Mouse (Mus musculus) cerebellum, postnatal 10 days (tissue): ENCODE data around the gene Ilf2.

Experiments used
- DNase-seq, 2 experiments: peaks; one replicate each; pipeline ENCODE4 v3.0.0; 2021; ENCODE audit warnings: mixed read lengths in 2 of 2

Ilf2 gene

DNA sequence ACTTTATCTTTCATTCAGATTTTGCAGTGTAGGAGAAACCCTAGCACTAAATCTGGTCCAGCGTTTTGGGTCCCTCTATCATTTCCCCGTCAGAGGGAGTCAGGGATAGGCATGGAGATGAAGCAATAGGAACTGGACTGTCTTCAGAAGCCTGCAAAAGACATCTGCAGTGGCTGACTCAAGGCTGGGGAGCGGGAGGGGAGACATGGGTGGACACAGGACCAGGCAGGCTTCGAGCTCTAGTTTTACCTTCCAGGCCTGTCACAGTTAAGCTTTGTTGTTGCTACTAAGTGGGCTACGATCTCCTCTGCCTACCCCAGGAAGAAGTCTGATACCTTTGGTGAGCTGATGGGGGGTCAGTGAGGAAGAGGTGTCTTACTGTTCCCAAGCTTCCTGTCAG lies 36.4 kb downstream of the Ilf2 start:
- no peak for DNase-seq

DNA sequence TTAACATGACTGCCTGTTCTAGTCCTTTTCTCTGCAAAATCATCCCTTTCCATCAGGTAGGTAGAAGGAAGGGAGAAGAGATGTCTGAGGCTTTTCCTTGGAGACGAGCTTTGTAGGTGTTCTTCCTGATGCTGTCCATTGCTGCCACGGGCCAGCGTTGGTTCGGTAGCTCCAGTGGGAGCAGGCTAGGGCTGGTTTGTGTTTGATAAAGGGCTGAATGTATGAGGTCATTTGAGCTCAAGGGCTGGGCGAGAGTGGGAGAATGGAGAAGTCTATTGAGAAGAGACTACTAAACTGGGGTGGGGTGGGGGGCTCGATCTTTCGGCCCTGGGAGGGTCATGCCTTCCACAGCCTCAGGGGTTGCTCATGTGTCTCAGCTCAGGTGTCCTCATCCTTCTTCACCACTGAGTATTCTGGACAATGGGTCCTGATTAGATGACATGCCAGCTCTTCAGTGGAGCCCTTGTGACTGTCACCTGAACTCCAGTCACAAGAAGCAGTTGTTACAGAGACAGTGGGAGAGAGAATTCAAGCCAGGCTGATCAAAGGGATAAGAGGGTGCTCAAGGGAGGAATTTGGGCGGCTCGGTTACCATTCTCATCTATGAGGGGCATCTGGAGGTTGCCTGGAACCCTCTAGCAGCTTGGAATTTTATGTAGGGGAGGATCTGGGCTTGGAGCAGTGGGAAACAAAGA lies 37.2 kb downstream of the Ilf2 start:
- no peak for DNase-seq

DNA sequence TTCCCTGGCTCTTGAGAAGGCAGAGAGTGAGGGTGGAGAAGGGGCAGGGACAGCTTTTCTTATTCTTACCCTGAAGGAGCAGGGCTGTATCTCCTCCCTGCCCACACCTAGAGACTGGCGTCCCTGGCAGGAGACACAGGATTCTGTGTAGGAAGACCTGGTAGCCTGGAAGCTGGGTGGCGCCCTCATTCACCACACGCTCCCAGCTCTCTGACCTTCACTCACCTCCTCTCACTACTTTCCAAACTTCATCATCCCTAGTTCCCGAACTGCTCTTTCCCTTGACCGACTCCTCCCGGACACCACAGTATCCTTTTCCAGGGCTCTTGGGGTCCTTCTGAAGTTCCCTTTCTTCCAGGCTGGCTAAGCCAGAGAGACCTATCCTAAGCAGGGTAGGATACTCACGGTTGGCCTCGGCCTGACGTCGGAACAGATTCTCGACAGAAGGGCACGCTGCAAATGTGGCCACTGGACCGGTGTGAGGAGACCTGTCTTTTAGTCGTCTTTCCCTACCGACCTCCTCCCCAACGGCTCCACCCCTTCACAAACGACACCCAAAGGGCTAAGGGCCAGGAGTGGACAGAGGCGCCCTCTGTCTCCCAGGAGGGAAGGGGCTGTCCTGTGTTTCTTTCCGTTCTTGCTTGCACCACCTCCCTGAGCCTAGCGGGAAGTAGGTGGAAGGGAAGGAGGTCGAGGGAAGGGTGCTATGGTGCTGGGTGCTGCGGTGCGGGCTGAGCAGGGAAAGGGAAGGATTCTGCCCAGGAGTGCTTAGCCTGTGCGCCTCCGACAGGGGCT lies 38.1 kb downstream of the Ilf2 start, which contains the start of the genes S100a1 and S100a13:
Gene S100a1, minus strand, starts transcription at position 597 of the 795 bp plus-strand sequence.
Gene S100a13, plus strand, starts transcription at position 640 of the 795 bp plus-strand sequence.
- DNase-seq: peak; percentile 49 to 58

DNA sequence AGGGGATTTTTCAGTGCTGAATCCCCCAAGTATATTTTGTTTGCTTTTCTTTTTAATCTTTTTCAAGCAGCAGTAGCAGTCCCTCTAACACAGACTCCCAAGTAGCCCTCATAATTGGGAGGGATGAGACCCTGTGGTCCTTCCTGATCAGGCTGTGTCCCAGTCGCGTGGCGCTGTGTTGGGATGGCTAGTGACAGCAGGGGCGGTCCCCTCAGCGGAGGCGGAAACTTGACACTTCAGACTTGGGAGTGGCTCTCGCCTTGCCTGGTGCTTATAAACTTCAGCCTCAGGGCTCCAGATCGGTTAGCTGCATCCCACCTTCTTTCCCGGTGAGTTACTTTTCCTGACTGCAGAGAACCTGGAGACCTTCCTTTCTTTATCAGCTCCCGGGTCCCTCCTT lies 38.8 kb downstream of the Ilf2 start:
- peak; percentile 31 to 42 for DNase-seq

DNA sequence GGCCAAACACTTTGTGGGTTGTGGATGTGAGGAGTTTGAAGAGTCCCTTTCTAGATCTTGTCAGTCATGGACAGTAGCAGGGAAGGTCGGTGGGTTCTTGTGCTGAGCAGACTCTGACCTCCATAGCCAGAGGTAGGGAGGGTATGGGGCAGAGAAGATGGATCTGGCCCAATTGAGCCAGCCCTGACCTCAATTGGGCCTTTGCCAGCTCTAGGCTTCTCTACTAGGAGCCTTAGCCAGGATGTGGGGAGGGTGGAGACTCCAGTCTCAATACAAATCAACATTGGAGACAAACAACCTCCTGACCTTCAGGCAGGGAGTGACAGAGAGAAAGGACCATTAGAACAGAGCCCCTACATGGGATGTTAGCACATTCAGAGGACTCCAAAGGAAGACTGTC lies 39.3 kb downstream of the Ilf2 start:
- peak in 1 of 2 experiments; percentile 30 for DNase-seq

DNA sequence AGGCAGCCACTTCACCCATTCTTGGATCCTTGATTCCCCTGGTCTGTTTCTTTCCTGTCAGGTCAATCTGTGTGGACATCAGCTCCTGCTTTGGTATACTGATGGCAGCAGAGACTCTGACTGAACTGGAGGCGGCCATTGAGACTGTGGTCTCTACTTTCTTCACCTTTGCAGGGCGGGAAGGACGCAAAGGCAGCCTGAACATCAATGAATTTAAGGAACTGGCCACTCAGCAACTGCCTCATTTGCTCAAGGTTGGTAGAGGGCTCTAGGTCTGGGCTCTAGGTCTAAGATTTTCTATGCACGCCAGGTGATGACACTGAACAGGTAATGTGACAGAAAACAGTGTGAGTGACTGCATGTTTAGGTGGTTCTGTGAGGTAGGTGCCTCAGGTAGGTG lies 39.9 kb downstream of the Ilf2 start:
- no peak for DNase-seq

DNA sequence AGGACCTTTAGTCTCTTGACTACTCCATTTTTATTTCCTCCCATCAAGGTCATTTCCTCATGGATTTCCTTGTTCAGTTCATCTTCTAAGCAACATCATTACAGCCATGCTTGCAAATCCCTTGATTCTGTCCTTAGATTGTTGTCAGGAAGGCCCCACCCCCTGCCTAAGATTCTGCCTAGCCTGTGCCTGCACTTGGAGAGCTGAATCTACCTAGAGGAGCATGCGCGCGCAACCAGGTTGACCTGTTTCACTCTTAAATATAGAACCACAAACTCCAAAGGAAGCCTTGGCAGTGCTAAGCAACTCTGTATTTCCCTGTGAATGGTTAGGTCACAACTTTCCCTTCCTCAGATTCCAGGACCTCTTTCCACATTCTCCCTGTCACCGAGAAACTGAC lies 41.8 kb downstream of the Ilf2 start:
- no peak for DNase-seq

DNA sequence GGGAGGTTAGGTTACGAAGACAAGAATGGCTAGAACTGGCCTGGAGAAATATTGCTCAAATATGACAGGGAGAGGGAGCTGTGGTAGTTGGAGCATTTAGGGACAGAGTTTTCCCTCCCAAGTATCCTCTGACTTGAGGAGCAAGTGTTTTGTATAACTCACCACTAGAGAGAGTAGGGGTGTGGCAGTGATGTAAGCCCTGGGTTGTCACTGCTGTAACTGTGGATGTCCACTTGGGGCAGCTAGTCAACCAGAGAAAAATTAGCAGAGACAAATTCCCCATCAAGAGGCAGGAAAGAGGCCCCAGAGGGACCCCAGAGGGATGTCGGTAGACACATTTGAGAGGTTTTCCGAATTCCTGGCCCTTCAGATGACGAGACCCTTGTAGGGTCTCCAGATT lies 49.5 kb downstream of the Ilf2 start:
- peak; percentile 63 to 75 for DNase-seq

DNA sequence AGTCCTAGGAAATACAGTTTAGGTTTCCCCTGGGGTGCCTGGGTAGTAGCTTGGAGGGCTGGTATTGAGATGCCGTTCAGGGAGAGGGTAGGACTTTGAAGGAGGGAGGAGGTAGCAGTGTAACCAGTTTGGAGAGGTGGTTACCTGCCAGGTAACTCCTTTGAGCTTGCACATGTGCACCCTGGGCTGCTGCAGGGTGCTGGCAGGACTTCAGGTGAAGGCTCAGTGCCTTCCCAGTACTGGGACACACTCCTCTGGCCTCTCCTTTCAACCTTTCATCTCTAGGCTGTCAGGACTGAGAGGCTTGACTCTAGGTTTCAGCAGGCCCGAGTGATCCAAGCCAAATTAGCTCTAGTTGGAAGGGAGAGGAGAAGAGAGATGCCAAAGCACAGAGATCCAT lies 50.1 kb downstream of the Ilf2 start:
- DNase-seq: no peak

DNA sequence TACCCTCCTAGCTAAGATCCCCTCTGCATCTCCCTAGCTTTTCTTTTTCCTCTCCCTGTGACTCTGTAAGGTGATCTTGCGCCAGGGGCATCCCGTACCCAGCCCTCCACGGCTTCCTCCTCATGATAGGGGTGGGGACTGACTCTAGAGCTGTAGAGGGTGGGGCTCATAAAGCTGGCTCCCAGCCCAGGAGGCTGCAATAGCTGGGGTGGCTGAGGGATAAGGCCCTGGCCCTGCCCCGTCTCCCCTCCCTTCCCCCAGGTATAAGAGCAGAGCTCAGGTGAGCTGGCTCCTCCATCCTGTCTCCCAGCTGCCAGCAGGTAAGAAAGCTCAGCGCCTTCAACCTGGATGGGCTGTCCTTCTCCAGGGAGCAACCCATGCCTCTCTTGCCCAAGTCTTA lies 50.7 kb downstream of the Ilf2 start, which contains the start of gene S100a14:
Gene S100a14, plus strand, starts transcription at position 277 of the 400 bp plus-strand sequence.
- no peak for DNase-seq

DNA sequence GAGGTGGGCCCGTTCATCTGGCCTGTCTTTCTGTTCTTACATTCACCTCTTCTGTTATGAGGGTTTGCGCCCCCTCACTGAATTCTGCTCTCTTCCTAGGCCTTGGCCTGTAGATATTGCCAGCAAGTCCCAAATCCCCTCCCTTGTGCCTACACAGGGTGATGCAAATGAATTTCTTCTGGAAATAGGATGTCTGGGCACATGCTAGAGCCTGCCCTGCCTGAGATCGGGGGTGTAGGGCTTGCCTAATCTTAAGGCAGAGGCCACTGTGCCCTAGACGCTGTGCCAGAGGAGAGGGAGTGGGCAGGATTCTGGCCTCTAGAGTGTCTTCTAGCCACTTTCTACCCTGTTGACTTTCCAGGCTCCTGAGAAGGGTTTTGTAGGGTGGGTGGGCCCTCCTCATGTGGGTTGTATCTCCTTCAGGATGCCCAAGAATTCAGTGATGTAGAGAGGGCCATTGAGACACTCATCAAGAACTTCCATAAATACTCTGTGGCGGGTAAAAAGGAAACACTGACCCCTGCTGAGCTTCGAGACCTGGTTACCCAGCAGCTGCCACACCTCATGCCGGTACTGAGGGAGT lies 51.5 kb downstream of the Ilf2 start:
- no peak for DNase-seq

DNA sequence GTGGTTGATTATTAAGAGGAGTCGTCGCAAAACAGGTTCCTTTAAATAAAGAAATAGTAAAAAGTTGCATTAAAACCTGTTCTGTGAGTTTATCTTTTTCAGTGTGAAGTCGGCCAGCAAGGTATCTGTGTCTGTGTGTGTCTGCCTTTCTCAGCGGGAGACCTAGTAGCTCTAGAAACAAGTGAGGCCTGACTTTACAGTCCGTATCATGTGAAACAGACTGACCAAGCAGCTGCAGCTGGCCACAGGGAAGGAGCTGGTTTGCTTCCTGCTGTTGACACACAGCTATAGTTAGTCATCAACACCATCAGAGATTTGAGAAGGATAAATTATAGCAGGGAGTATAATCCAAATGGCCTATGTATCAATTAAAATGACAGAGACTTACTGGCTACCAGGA lies 55.8 kb downstream of the Ilf2 start:
- DNase-seq: no peak

DNA sequence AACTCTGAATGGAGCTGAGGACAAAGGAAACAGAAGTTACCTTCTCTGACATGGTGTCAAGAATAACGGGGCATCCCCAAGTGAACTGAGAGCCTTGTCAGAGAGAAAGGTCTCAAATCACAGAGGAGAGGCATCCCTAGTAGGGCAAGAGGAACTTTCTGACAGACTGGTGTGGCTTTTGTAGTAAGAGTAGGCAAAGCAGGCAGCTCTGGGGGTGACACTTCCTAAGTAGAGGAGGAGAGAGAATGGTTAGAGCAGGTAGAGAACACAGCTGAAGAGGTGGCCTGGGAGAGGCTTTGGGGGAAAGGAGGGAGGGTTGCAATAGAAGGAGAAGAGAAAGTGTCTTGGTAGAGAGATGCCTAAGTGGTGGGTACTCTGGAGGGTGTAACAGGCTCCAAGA lies 59.5 kb downstream of the Ilf2 start:
- DNase-seq: no peak

DNA sequence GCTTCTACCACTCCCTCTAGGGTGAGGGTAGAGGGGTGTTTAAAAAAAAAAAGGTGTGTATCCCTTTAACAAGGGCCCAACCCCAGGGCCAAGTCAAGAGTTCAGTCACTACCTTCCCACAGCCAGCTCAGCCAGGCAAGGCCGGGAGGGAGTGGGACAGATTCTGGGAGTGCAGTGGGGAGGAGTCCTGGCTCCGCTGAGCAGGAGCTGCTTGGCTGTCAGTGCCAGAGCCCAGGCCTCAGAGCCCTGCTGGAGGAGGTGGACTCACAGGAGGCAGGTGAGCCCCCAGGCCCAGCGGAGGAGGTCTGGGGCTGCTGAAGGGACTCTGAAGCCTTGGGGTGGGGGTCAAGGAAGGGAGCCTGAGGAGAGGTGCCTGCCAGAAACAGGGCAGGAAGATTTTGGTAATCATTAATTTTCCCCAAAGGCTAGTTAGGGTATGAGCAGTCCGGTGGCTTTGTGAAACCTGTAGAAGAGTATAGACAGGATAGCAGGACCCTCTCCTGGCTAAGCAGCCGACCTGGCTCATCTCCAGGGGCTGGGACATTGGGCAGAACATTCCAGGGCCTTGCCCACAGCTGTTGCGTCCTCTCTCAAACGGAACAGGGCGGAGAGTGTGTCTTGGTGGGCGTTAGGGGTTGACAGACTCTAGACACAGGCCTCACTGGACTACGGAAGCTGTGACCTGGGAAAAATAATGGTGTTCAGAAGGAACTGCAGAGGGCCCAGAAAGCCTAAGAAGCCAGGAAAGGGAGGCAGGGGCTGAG lies 61.4 kb downstream of the Ilf2 start, which contains the start of gene S100a16:
Gene S100a16, plus strand, starts transcription at position 114 of the 764 bp plus-strand sequence.
- DNase-seq: peak; percentile 62 to 72

DNA sequence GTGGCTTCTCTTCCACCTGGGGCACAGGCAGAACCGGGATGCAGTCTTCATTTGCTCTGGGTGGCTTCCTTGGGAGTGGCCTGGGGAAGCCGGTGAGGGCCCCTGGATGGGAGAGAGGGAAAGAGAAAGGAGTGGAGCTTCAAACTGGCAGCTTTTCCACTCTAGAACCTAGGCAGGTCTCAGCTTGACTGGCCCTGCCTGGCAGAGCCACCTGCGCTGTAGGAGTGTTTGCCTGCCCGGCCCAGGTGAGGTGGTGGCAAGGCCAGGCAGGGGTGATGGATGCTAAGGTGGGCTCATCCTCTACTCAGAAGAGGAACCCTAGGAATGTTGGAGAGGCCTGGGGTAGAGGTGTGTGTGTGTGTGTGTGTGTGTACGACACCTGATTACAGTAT lies 62.0 kb downstream of the Ilf2 start:
- no peak for DNase-seq
